Mouse (Mus musculus): ENCODE measurements at regions not wholly inside any gene's neighbourhood (a gene's known extent, or its start where the extent isn't known, plus 50 kb on each side); places are given as distances from the start of the nearest gene placed in this dataset.
"Not testable (repeated sequence)": the region's sequence is repeated elsewhere in the genome, so short reads cannot be mapped to it uniquely, and the experiment has no call there.

DNA sequence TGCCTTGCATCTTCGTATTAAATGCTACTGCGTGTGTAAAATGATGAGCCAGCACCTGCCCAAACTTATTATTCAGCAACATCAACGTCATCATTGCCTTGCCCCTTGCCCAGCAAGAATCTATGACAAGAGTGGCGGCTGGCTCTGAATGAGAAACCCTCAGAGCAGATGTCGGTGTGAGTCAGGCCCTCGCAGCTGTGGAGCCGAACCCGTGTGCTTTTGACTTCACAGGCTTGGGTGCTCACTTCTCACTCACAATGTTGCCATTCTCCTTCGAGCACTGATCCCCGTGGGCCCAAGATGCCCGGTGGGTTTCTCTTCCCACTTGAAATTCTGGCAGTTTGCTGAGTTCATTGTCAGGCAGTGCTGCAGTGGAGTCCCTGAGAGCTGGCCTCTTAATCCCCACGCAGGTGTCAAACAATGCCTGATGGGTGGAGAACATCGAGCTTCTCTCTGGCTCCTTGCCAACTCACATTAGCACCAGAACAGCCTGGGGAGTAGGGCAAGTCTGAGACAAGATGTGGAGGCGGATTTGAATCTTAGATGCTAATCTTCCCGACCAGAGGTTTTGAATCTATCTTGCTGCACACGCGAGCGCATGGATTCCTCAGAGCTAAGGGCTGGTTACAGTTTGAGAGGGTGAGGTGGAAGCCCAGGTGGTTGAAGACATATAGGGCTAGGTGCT is 202.0 kb downstream of the Nuak1 start:
- DNase-seq: no peak
- intact Hi-C loops (cut with DNase I; ENCODE audit: low total_unique reads): no loop called here

DNA sequence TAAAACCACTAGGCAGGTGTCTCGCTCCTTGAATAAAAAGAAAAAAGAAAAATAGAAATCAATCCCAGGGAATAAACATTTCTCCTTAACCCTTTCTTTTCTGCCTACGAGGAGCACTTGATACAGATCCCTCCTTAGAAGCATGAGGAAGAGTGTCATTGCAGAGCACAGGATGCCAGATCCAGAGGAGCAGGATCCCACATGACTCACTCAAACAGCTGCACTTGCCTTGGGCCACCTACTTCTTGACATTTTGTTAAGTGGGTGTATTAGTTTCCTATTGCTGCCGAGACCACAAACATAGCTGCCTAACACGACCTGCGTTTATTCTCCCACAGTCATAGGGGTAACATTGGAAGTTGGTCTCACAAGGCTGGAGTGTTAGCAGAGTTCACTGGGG is 197.1 kb downstream of the Nuak1 start:
- intact Hi-C loops (cut with DNase I; ENCODE audit: low total_unique reads): no loop called here
- no peak for DNase-seq

DNA sequence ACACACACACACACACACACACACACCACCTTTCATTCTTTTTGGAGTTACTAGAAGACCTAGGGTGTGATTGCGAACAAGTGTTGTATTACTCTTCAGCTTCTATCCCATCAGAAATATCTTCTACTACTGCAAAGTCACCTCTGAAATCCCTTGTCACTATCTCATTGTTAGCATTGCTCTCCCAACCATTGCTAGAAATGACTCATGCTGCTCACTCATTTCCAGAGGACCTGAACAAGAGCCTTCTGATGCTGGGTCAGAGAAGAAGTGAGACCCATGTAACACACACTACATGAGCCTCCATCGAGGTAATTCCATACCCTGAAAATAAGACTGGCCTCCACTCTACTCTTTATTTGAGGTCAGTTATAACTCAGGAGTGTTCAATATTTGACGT is 191.1 kb downstream of the Nuak1 start:
- DNase-seq: no peak
- intact Hi-C loops (cut with DNase I; ENCODE audit: low total_unique reads): no loop called here

DNA sequence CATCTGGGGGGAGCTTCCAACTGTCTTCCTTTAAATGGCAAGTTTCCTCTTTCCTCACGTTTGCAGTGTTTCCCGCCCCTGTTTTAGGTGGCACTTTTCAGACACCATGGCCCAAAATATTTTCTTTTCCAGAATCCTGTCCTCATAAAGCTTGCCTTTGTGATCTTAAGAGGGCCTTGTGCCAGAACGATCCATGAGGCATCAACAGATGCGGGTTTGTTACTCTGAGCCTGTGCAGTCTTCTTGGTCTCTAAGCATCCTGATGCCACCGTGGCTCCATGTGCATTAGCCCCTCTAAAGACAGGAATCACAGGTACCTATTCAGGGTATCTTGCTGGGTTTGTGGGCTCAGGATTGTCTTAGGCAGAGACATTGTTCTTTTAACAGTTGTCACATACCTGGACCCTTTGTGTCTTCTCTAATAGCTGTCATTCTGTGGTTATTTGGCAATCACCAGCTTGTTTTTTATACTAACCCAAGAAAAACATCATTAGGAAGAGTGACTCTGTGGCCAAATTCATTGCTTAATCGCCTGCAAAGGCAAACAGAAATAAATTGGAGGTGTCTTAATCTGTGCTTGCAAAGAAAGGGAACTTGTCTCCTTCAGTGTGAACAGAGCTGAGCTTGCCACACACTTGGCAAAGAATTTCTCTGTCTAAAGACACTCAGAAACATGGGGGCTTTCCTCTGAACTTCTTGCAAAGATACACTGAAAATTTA is 179.3 kb downstream of the Nuak1 start:
- DNase-seq: no peak
- intact Hi-C loops (cut with DNase I; ENCODE audit: low total_unique reads): no loop called here

DNA sequence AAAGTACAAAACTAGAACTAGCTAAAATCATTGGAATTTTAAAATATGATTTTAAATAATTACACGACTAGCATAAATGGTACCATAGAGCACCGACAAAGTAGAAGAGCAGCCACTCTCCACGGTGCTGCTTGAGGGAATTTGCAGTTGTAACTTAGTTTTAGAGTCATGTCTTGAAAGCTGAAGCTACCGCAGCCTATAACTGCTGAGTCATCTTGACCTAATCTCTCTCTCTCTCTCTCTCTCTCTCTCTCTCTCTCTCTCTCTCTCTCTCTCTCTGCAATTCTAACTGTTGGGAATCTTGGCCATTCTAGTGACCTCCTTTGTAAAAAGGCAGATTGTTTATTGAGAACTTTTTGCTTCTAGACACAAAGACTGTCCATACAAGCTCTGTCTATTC is 177.5 kb downstream of the Nuak1 start:
- no peak for DNase-seq
- intact Hi-C loops (cut with DNase I; ENCODE audit: low total_unique reads): no loop called here

DNA sequence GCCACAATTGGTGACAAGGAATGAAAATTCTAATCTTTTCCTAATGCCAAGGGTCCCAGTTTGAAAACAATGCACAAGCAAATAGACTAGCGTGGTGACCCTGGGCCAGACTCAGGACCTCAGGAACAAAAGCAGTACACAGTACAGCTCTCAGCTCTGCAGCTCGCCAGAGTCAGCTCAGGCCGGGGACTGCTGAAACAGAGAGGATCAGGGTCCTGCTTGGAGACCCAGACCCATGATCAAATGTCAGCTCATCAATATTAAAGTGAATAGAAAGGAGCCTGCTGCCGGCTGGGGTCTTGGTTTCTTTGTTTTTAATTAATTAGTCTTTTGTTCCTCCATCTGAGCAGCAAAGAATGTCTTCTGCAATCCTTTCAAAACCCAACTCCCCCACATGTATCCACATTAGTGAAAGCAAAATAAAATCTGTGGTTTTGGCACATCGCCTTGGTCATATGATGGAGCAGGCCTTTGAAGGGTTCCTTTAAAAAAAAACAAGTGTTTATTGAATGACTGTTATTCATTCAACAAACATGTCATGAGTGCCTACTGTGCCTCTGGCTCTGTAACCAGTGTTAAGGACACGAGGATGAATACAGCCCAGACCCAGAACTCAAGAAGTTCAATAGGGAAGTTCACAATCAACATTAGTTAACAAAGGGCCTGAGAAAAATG is 154.4 kb downstream of the Nuak1 start:
- intact Hi-C loops (cut with DNase I; ENCODE audit: low total_unique reads): no loop called here
- no peak for DNase-seq

DNA sequence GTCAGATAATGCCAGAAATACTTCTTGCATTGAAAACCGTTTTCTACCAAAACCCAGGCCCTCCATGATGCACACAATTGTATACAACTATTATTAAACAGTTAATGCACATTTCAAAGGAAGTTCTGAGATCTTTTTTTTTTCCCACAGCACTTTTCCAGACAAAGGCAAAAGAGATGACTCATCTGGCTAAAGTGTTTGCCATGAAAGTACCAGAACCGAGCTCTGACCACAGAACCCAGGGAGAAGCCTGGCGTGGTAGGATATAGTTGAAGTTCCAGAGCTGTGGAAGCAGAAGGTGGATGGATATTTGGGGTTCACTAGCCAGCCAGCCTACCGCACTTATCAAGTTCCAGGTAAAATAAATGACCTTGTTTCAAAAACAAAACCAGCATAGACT is 146.0 kb downstream of the Nuak1 start:
- intact Hi-C loops (cut with DNase I; ENCODE audit: low total_unique reads): no loop called here
- DNase-seq: no peak

DNA sequence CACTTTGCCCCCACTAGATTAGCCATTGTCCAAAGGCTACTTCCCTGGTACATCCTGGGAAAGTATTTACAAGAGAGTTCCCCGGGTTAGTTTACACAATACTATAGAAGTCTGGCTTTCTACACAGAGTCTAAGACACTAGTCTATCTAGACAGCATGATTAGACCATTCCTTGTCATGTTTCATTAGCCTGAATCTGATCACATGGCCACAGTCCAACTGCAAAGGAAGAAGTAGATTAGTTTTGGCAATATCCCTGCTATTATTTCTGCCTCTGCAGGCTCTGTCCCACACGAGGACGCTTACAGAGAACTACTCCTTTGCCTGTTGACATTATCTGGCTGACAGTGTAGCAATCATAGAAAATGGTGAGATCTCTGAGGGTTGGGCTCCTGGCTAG is 144.2 kb downstream of the Nuak1 start:
- intact Hi-C loops (cut with DNase I; ENCODE audit: low total_unique reads): no loop called here
- no peak for DNase-seq

DNA sequence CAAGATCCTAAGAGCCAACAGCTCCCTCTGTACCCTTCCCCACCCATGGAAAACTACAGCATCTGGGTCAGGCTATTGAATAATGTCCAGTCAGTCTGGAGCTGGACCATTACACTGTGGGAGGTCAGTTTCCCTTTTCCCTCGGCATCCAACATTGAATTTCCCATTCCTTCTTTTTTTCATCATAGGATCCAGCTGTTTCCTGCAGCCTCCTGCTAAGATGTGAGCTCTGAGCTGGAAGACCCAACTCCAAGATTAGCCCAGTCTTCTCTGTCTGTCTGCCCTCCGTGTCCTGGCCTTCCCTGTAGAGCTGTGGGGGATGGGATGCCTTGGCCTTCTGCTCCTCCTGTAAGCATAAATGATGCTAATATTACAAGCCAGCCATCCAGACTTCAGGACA is 138.8 kb downstream of the Nuak1 start:
- DNase-seq: peak; percentile 13
- intact Hi-C loops (cut with DNase I; ENCODE audit: low total_unique reads): no loop called here

DNA sequence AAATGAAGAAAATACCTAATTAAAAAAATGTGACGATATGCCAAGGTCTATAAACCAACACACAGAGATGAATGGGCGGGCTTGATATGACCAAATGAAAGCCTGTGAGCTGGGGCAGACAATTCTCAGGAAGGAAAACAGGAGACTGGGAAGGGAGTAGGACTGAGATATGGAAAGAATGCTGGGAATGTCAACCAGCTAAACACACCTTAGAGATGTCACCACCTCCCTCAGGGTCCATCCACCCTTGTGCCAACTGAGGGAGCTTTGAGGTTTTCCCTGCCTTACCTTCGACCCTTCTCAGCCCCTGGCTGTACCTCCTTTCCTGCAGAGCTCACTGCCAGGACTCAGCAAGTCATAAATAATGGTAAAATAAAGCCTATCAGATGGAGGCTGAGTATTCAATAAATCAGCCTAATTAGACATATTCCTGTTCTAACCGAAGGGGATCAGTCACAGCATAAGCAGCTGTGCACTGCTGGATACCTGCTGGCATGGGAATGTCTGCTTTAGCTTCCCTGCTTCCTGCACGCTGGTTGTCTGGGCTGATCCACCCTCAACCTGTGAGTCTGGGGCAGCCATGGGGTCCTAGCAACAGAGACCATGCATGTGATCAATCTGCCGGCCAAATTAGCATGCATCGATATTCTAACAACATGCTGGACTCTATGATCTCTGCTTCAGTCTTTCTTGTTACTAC is 137.4 kb downstream of the Nuak1 start:
- intact Hi-C loops (cut with DNase I; ENCODE audit: low total_unique reads): no loop called here
- no peak for DNase-seq

DNA sequence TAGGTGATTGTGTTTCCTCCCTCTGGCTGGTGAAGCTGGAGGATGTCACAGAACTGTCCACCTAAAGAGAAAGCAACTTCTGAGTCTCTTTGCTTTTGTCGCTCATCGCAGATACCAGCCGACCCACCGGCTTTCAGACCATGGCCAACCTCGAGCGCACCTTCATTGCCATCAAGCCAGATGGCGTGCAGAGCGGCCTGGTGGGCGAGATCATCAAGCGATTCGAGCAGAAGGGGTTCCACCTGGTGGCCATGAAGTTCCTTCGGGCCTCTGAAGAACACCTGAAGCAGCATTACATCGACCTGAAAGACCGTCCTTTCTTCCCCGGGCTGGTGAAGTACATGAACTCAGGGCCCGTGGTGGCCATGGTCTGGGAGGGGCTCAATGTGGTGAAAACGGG is 131.7 kb downstream of the Nuak1 start:
- DNase-seq; intact Hi-C loops (cut with DNase I; ENCODE audit: low total_unique reads): not testable (repeated sequence)

DNA sequence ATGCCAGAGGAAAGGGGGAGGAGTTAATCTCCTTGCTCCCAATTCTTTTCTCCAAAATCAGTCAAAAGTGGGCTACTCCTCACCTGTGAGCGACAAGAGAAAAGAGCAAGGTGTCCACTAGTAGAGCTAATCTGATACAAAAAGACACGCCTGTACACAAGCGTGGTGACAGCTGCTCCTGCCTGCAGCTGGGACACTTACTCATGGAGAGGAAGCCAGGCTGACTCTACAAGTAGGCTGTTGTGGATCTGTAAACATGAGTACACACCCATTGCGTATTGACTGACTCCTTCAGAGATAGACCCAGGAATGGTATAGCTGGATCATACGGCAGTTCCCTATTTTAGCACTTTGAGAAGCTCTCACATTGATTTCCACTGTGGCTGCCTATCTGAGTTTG is 129.7 kb downstream of the Nuak1 start:
- intact Hi-C loops (cut with DNase I; ENCODE audit: low total_unique reads): no loop called here
- DNase-seq: no peak

DNA sequence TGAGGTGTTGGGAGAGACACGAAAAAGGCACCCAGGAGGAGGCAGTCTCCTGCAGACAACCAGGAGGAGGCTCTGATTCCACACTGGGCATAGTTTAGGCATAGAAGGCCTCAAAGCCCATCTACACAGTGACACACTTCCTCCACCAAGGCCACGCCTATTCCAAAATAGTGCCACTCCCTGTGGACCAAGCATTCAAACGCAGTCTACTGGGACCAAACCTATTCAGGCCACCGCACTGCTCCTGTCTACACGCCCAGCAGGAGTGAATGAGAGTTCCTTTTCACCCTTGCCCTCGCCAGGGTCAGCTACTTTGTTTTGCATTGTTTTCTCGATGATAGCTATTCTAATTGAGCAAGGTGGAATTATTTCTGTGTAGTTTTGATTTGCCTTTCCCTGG is 127.7 kb downstream of the Nuak1 start:
- no peak for DNase-seq
- intact Hi-C loops (cut with DNase I; ENCODE audit: low total_unique reads): no loop called here

DNA sequence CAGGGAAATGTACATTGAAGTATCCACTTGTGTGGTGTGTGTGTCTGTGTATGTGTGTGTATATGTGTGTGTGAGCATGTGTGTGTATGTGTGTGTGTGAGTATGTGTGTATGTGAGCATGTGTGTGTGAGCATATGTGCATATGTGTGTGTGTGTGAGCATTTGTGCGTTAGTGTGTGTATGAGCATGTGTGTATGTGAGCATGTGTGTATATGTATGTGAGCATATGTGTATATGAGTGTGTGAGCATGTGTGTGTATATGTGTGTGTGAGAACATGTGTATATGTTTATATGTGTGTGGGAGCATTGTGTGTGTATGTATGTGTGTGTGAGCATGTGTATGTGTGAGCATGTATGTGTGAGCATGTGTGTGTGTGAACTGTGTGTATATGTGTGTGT is 123.5 kb downstream of the Nuak1 start:
- no peak for DNase-seq
- intact Hi-C loops (cut with DNase I; ENCODE audit: low total_unique reads): no loop called here

DNA sequence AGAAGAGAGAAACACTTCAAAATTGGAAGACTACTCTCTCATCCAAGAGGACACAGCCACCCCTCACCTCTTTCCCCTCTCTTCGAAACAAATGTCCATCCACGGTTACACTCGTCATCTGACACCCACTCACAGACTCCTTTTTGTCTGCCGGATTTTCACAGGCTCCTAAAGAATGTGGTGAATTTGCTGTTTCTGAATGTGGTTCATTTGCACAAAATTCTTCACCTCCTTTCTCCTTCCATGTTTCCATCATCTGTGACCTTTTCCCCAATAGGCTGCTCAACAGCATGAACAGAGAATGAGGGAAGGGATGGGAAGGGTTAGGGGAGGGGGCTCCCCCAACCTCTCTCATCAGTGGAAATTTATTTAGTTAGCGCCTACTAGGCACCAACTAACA is 122.4 kb downstream of the Nuak1 start:
- intact Hi-C loops (cut with DNase I; ENCODE audit: low total_unique reads): no loop called here

More for the DNA sequence above, 122.4 kb downstream of the Nuak1 start:
- no peak for DNase-seq

All from gastrocnemius, postnatal 14 days (tissue).